Mouse (Mus musculus) monocyte, adult 5-6 weeks (primary cell): ENCODE measurements at regions not wholly inside any gene's neighbourhood (a gene's known extent, or its start where the extent isn't known, plus 50 kb on each side); places are given as distances from the start of the nearest gene placed in this dataset.
"Not testable (repeated sequence)": the region's sequence is repeated elsewhere in the genome, so short reads cannot be mapped to it uniquely, and the experiment has no call there.

Source experiments
- ATAC-seq: fragments of 153-309, 156-312 bp; replicated peaks from 2 replicates; pipeline ENCODE4 v1.8.0; 2017; ENCODE audit warnings: mild to moderate bottlenecking; ENCODE audit not compliant: low TSS enrichment, insufficient number of reproducible peaks, severe bottlenecking, poor library complexity, low FRiP score

GRCm38 (mm10) chr9:83728428-83728827 lies 77.6 kb downstream of the Elovl4 start:
- ATAC-seq = peak; percentile 37; the same call in 1 of the 2 replicates

DNA sequence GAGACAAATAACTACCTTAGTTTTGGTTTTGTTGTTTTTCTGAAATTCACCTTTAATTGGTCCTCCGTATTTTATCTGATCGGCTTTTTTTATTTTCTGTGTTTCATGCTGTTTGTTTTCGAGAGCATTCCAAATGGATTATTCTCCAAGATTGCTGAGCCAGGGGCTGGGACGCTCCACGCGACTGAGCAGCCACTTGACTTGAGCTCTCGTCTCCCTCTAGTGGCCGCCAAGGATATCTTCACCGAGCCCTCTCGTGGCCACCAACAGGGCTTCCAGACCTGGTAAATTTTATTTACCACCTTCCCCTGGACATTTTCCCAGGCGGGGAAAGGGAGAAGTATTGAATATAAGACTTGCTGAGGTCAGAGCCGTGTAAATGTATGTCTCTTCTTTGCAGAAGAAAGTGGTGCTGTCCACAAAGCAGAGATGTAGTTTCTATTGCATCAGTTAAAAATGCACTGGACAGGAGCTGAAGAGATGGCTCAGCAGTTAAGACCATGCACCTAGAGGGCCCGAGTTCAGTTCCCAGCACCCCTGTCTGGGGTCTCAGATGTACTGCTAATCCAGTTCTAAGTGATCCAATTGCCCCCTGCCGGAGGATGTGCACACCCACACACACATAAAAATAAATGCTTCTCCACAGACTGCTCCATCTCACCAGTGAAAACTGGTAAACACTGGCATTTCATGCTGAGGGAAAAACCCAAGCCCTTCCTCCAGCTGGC lies 78.5 kb downstream of the Elovl4 start:
- 0 out of 2 replicates have a peak, but pooled peaks have one; percentile 70 for ATAC-seq

DNA sequence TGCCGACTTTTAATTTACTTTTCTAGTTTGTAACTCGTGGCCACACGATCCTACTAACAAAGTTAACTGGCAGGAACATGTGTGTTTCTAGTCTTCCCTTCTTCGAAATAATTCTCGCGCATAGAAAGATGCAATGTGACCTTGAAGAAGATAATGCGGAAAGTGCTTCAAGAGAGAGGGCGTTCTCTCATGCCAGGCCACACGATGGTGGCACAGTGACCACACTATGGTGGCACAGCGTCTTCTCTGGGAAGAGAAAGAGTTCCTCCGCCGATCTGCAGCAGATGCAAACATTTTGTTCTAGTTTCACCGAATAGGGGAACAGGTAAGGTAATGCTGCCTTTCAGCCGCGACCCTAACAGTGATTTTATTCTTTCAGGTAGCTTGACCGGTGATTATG lies 79.1 kb downstream of the Elovl4 start:
- no peak for ATAC-seq

DNA sequence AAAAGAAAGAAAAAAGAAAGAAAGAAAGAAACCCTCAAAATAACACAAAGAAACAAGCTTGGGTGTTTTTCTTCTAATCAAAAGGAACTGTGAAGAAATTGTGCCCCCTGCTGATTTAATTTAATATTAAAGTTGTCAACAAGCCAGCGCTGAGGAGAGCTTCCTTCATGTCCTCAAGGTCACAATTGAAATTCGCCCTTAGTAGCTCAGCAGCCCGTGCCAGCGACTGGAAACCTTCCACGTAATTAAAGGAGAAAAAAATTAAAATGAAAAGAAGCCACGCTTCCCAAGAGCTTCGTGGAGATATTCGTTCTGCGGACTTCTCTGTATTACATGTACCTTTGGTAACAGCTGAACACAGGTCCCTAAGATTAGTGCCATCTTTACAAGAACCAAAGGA lies 80.0 kb downstream of the Elovl4 start:
- ATAC-seq = no peak

DNA sequence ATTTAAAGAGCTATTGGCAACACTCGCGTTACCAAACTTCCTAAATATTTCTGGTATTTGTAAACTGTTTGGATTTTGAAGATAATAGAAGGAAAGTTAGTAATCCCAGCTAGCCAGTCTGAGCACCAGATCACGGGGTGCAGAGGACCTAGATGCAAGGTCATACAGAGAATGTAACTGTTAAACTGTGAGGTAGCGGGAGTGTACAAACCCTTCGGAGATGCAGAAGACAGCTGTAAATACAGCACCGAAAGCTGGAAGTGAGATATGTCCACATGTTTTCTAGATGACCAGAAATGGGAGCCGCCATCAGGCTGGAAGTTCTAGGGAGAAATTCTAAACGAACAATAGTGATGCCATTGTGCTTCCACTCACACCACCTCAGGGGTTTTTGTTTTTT lies 80.5 kb downstream of the Elovl4 start:
- no peak for ATAC-seq

- no peak for ATAC-seq
Observed at GRCm38 (mm10) chr9:83720982-83721381, 85.1 kb downstream of the Elovl4 start.

DNA sequence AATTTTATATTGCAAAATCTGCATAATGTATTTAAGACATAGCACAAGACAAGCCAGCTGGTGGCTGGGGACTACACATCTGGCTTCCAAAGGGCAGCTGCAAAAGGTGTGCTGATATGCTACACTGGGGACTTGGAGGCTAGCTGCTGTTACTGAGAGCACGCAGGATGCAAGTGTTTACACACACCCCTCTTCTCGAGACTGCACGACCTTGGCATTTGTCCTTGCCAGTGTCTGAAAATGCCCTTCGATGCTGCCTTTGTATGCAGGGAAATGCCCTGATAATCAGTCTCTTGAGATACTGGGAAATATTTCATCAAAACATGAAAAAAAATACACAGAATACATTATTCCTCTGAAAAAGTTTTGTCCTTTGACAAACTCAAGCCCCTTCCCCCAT lies 86.3 kb downstream of the Elovl4 start:
- ATAC-seq = no peak

GRCm38 (mm10) chr9:83718084-83718483 lies 88.0 kb downstream of the Elovl4 start:
- not testable (repeated sequence) for ATAC-seq

- ATAC-seq = no peak
Observed at GRCm38 (mm10) chr9:83716101-83716763, 89.8 kb downstream of the Elovl4 start.

DNA sequence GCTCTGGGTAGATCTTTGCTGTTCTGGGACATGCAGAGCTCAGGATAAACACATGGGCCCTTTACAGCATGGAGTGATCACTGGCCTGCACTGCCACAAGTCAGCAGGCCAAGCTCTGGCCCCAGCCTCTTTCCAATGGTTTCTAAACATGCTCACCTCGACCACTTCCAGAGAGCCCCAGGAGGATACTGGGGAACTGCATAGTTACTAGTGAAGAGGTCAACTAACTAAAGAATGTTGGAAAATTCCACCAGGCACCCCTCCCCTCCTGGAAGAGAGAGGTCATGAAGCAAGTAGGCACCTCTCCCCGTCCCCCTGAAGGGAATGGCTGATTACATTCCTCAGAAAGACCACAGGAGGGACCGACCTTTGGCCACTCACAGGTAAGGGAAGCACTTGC lies 98.7 kb downstream of the Elovl4 start:
- ATAC-seq = no peak

DNA sequence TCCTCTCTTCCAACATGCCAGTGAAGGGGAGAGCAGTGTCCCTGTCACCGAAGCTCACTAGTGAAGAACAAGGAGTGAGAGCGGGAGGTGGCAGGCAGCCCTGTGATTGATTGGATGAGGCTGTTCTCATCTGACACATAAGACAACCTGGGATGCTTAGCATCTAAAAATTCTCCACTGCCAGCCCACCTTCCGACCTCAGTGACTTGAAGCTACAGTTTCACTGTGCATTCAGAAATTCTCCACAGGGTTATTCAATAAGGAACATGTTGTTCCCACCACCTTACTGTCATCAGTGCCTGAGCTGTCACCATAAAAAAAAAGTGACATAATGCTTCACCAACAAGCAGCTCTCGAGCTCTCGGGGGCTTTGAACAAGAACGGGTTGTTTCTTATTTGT lies 100.0 kb downstream of the Elovl4 start:
- ATAC-seq = no peak

- ATAC-seq = no peak
Observed at GRCm38 (mm10) chr9:83704186-83704585, 101.9 kb downstream of the Elovl4 start.

GRCm38 (mm10) chr9:83700916-83701315 lies 105.2 kb downstream of the Elovl4 start:
- no peak for ATAC-seq

DNA sequence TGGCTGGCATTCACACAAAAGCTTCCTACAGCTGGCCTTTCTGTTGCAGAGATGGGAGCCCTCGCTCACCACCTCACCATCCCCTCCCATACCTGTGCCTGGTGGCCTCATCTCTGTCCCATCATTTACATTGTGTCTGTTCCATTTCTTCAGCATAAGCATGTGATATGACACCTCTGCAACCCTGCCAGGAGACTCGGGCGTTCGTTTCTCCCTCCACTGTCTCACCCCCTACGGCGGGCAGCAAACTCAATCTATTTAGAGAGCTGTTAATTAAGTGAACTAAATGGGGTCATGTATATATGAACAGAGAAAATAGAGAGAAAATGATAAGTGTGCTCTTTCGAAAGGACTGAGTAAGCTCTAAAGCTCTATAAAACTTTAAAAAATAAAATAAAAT lies 106.0 kb downstream of the Elovl4 start:
- no peak for ATAC-seq

GRCm38 (mm10) chr9:83691332-83692198 lies 114.5 kb downstream of the Elovl4 start:
- no peak for ATAC-seq
